Mouse (Mus musculus) MN1 (cell line): ENCODE measurements at regions not wholly inside any gene's neighbourhood (a gene's known extent, or its start where the extent isn't known, plus 50 kb on each side); places are given as distances from the start of the nearest gene placed in this dataset.

ENCODE experiments used
- DNase-seq: peaks from one replicate; pipeline ENCODE4 v3.0.0-alpha.2; 2016; ENCODE audit warnings: low spot score

DNA sequence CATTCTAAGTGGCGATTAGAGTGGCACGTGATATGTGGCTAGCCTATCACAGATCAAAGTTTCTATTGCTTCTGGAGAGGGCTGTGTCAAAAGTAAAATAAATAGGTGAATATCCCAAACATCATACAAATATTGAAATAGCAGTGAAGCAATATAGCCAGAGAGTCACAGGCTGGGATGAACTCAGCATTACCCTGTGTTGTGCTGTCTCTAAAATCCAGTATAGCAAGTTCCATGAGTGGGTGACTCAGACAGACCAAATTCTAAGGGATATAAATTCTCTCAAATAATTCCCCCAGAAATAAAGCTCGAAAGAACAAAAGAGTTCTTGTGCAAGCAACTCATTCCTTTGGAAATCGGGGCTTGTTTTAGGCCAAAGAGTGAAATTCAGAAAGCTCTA lies 943.2 kb downstream of the Diaph3 start:
- DNase-seq: no peak

DNA sequence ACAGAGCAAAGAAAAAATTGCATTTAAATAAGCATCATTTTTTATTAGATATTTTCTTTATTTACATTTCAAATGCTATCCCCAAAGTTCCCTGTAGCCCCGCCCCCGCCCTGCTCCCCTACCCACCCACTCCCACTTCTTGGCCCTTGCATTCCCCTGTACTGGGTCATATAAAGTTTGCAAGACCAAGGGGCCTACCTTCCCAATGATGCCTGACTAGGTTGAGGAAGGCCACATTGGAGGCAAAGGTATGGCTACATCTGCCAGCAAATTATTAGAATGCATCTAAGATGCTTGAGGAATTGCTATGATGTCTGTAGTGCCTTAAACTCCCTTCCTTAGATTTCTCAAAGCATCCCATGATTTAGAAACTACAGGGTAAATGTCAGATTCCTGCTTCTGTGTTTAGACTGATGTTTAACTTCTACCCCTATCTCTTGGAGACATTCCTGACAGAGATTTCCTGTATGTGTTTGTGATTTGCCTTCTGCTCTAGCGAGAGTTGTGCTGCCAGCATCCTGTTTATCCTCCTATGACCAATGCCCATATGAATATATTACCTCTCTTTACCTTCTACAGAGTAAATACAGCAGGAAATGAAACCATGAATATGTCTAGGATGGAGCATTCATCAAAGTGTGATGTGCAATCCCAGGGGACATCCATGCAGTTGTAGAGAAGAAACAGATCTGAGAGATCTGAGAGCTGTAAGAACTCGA lies 956.2 kb downstream of the Diaph3 start:
- DNase-seq: no peak

DNA sequence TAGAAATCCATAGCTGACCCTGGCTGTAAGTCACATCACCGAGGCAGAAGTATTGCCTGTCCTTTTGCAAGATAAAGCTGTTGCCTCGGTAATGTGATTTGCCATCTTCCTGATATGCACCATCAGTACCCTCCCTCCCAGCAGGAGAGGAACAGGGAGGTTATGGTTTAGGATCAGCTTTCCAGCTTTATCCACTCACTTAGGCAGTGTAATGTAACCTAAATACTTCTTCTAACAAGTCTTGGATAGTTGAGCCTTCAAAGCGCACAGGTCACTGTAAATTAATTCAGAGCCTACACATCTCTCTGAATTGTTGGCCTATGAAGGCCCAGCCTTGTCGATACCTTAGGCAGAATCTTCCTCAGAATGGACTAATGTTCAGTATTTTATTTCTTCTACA lies 962.5 kb downstream of the Diaph3 start:
- no peak for DNase-seq

DNA sequence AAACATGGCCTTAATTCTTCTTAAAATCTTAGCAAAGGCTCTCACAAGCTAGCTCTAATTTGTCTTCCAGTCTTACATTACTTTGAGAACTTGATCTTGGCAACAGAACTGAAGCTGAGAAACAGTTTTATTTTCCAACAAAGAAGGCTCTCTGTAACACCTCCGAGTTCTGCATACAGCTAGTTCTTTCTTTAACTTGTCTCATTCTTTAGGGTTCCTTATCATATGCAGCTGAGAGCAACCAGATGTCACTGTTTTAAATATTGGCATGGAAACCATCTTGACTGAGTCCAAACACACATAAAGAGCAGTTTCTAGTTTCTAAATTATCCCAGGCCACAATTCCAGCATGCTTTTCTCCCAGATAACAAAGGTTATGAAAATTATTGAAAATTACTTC lies 969.9 kb downstream of the Diaph3 start:
- no peak for DNase-seq

DNA sequence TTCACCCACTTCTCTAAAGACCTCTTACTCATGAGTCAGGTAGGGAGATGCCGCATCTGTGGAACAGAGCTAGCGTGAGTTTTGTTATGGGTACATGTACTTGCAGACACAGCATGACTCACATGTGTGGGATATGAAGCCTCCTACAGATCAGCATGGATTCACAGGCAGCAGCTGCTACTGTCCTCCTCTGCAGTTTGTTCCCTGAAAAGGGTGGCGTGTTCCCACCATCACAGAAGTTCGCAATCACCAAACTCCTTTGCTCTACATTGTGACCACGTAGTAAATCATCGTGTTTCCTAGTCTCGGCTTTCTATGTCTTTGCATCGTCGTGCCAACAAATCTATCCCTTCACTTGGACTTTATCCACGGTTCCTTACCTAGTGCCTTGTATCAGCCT lies 981.9 kb downstream of the Diaph3 start:
- DNase-seq: no peak

DNA sequence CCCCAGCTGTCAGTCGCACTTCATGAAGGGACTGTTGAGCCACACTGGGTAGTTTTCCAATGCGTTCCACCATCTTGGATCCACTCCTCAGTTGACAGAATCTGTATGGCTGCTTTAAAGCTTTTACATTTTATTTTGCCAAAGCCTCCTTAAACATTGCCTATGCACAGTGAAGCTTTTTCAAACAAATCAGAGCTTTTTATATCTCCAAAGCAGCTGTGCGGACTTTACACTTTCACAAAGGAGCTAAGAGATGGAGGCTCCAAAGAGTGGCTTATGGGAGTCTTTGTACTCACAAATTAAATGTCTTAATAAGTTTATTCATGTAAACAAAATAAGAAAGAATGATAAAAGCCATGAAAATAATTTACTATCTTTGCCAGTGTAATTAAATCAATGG lies 986.3 kb downstream of the Diaph3 start:
- DNase-seq: no peak

DNA sequence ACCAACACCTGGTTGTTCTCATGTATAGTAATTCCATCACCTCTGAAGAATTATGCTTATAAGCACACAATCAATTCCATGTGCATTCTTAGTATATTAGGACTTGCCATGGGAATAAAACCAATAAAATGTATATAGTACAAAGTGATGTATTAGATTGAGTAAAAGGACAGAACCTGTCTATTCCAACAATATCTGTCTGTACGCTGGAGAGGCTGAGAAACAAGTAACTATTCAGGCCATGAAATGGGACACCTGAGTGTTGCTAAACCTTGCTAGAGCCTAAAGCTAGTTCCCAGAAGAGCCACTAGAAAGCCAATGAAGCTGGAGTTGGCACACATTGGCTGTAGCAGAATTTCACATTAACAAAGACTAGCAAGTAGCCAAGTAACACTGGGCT lies 989.8 kb downstream of the Diaph3 start:
- no peak for DNase-seq

DNA sequence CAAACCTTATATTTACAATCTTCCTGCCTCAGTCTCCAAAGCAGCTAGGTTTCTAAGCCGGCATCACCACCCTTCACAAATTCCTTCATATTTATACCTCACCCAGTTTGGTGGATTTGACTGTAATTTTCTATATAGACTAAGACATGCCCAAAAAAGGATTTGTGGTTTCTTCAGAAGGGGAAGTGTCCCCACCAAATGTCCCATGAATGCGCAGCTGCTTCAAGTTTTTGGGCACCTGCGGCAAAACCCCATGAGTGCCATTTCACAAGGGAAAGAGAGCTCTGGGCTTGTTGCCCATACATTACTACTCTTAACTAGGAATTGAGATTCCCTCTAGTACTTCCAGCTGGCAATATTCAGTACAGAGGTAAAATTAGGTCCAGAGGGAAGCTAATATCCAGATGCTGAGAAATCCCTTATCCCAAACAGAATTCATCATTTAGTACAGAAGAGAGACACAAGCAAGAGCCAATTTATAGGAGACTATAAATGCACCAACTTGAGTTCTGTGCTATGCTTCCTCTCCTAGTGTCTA lies 990.6 kb downstream of the Diaph3 start:
- no peak for DNase-seq

DNA sequence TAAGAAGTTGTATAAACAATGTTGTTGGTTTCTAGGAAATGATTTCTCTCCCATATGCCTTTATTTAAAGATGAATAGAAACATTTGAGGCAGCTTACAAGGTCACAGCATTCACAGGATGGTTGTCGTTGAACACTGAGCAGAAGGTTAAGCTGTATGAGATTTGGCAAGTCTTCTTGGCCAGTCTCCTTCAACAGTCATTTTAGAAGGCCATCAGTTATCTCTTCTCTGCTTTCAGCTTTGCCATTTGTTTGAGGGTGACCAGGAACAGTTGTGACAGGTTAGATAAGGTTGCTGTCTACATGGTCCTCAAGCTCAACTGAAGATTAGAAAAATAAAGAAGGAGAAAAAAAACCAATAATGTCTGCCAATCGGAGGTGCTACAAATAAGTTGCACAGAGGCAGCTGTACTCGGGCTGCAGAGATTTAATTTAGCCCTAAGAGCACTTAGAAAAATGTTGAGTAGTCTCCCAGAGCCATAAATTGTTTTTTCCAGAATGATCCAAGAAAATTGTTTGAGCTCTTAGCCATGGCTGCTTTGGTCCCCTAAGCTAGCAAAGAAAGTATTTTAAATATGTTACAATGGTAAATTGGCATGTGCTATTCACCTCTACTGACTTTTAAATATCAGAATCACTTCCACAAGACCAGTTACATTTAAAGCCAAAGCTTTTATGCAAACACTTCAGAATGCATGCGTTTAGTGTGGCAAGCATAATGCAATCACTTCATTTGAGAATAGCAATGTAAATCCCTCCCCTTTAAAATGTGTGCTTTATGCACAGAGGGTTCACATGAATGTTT lies 1025.6 kb downstream of the Diaph3 start:
- no peak for DNase-seq

DNA sequence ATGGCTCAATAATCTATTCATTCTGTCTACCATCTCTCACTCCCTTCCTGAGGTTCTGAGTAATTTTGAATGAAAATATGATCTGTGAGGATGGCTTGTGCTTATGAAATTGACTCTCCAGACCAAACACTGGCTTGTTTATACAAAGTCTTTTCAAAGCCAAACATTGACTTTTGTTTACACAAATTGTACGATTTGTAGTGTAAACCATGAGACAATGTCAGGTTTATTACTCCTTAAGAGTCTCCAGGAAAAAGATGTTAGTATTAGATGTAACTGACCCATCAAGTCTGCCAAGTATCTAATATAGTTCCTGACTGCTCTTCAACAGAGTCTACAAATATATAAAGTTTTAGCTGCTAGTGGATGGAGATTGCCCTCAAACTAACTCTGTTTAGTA lies 1039.5 kb downstream of the Diaph3 start:
- DNase-seq: no peak

DNA sequence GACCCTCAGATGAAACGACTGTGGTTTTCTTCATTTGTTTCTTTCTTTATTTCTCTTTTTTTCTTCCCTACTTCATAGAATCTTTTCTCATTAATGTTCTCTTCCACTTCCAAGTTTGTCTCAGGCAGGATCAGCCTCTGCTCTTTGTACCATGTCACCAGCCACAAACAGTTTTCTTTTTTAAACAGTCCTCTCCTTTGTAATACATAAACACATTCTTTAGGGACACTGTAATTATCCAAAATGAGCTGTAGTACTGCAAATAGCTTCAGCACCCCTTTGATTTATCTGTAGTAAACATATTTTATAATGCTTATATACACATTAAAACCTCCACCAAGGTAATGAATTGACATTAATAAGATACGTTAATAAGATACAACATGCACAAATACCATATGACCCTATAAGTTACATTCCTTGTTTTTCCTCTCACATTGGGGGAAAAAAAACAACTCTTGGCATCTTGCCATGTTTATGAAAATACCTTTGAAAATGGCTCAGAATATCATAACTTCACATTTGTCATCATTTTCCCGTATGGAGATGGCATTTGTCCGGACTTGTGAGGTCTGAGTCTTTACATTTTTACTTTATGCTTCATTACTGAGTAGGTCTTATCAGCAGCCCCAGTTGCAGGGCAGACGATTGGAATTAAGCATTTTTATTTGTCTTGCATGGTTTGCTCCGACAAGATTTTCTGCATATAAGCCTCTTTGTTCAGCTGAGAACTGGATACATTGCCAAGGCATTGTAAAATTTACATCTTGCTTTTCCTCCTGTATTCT lies 1070.5 kb downstream of the Diaph3 start:
- DNase-seq: no peak

DNA sequence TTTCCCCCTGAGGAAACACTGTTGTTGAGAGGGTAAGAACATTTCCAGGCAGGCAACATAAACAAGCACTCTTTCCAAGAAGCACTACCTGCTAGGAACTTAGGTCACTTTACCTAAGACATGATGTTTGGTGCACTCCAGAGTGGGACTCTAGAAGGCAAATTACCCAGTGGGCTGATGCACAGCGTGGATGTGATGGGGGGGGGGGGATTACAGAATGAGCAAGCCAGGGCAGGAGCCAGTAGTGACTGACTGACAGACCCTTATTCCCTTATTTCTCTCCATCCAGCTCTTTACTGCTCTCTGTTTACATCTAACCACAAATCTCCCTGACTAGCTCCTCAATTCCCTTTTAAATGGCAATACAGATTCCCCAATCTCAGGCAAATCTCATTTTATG lies 1071.7 kb downstream of the Diaph3 start:
- no peak for DNase-seq

DNA sequence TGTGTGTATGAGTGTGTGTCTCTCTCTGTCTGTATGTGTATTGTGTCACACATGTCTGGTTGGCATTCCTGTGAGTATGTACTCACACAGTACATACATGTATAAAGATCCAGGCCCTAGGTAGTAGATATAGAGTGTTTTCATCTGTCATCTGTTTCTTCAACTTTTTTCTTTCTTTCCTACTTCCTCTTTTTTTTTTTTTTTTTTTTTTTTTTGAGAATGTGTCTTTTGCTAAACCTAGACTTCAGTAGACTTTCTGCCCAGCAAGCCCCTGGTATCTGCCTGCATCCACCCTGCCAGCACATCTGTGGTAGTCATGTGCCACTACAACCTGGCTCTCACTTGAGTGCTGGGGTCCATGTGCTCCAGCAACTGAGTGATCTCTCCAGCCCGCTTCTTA lies 1073.3 kb downstream of the Diaph3 start:
- no peak for DNase-seq

DNA sequence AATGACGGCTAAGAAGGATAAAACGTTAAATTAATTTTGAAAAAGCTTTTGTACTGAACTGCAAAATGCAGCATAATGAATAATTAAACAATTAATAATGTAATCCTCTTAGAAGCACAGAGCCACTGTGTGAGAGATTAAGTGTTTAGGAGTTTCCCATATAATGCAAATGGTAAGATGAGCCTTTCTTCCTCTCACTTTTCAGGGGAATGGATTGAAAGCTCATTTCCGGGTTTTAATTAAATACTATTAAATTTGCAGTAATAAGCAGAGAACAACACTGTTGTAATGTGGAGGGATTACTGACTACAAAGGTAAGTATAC lies 1077.5 kb downstream of the Diaph3 start:
- DNase-seq: no peak

DNA sequence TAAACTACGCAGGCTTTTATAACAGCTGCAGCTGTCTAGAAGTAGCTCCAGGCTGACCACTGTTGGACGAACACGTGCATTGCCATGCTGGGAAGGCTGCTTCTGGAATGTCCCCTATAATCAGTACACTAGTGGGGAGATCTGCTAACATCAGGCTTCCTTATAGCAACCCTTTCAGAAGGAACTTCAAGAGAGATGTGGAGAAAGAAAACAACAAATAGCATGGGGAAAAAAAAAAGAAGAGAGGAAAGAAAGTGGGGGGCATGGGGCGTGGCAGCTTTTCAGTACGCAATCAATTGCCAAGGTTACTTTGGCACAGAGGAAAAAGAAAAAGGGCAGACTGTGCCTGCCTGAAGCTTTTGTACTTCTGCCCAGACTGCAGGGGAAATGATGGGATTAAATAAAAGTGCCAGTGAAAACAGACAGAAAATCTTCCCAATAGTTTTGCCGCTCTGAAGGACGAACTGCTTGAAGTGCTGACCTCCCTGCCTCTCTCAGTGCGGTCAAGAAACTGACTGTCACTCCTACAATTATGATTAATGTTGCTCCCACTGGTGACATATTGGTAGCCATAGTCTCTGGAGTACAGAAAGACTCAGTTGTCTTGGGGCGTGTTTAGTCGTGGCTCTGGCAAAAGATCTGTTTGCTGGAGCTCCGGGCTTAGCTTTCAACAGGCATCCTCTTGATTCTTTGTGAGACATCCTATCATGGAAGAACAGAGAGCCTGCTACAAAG lies 1078.0 kb downstream of the Diaph3 start:
- no peak for DNase-seq

DNA sequence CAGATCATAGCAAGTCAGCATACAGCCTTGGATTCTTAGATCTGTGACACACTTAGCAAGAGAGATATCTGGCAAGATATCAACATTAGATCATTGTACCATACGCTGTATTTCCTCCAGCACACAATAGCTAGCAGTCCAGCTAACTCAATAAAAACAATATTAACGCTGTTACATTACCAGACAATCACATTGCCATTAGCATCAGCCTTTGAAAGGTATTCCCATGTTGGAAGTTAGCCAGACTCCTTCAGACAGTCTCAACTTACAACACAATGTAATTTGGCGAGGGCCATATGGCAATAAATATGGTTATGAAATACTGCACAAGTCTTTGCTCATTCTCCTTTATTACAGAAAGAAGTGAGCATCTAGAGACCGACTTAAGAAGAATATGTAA lies 1084.0 kb downstream of the Diaph3 start:
- peak; percentile 62 for DNase-seq

DNA sequence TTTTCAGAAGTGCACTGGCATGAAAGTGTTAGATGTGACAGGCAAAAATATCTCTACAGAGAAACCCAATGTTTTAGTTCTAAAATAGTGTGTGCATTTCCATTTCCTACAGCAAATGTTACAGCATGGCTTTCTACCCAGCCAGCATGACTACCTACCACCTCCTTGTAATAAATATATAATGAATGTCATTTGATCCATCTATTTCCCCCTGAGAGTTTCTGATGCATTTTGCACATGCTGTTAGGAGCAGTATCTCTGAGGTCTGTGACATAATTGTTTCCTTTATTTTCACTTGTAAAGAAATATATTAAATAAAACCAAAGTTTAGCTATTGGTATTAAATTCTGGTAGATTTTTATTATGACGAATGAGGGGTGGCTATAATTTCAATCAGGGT lies 1086.4 kb downstream of the Diaph3 start:
- DNase-seq: no peak

DNA sequence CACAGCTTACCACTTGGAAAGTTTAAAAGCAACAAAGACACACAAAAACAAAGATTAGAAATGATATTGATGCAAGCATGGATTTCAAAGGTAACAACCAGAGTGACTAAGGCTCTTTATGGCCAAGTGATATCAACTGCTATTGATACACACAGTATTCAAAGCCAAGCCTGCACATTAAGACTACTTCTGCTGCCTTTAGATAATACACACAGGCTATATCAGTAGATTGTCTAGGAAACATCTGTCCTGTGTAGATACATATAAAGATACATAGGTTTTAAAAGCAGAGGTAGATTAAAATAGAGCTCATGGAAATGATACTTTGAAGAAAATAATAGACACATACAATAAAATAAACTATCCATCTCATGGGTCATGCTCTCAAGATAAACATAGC lies 1111.6 kb downstream of the Diaph3 start:
- no peak for DNase-seq

DNA sequence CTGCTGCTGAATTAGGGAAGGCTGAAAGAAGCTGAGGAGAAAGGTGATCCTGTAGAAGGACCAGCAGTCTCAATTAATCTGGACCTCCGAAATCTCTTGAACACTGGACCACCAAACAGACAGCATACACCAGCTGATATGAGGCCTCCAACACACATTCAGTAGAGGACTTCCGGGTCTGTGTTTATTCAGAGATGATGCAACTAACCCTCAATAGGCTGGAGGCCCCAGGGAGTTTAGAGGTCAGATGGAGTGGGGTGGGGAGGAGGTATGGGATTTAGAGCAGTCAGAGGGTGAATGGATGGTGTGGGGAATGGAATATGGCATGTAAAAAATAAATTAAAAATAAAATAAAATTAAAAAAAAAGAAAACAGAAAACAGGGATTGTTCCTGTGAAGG lies 1123.4 kb downstream of the Diaph3 start:
- peak; percentile 14 for DNase-seq
